Mouse (Mus musculus) lung, postnatal 36 days (tissue): Measurements from ENCODE around the gene Disp1.
A peak's percentile ranks its signal among the peaks of the same experiment; 100 is the strongest.

Source experiments
- DNase-seq: peaks from one replicate; pipeline ENCODE4 v3.0.0; 2022; ENCODE audit warnings: mixed read lengths

The Disp1 gene

DNA sequence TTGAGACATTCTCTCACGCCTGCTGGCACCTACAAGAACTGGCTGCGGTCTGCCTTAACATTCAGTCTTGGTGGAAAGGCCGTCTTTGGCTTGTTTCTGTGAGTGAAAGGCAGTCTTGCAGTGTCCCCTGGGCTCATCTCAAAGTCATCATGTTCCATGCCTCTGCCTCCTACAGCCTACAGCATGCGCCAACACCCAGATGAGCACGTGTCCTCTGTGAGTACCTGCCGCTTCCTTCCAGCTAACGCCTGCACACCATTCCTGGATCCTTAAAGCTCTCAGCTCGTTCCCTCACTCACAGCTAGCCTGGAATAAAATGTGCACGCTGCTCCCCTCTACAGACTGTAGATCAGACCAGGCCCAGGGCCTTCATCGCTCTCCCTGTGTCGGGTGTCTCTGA lies 60.3 kb downstream of the Disp1 start:
- DNase-seq: no peak

- DNase-seq: no peak
Observed at GRCm38 (mm10) chr1:183160188-183160587, 61.1 kb downstream of the Disp1 start.

- no peak for DNase-seq
Observed at GRCm38 (mm10) chr1:183159183-183159582, 62.1 kb downstream of the Disp1 start.

GRCm38 (mm10) chr1:183155600-183155999 lies 65.7 kb downstream of the Disp1 start:
- peak; percentile 37 for DNase-seq

GRCm38 (mm10) chr1:183154296-183155204 lies 66.8 kb downstream of the Disp1 start:
- no peak for DNase-seq

GRCm38 (mm10) chr1:183153354-183153753 lies 68.0 kb downstream of the Disp1 start:
- no peak for DNase-seq

- no peak for DNase-seq
Observed at GRCm38 (mm10) chr1:183151510-183152319, 69.6 kb downstream of the Disp1 start.

- DNase-seq: no peak
Observed at GRCm38 (mm10) chr1:183150379-183150840, 70.9 kb downstream of the Disp1 start.

DNA sequence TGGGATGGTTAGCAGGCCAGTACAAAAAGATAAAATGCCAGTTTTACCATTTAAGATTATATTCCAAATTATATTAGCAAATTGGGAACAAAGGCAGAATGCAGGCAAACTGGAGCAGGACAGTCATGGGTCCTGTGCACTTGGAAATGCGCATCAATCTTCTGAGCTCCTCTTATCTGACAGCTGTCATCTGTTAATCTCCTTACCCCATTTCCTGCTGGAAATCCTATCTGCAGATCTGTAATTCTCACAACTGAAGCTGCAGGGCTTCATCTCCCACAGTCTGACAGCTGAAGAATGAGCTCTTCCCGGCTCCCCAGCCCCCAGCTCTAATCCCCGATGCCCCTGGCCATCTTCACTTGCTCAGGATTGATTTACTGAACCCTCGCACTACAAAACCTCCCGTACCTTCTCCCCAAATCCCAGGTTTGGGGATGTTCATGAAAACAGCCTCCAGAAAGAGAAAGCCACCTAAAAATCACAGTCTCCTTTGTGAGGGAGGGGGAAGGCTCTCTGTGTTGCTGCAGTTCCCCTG lies 71.7 kb downstream of the Disp1 start:
- DNase-seq: no peak

DNA sequence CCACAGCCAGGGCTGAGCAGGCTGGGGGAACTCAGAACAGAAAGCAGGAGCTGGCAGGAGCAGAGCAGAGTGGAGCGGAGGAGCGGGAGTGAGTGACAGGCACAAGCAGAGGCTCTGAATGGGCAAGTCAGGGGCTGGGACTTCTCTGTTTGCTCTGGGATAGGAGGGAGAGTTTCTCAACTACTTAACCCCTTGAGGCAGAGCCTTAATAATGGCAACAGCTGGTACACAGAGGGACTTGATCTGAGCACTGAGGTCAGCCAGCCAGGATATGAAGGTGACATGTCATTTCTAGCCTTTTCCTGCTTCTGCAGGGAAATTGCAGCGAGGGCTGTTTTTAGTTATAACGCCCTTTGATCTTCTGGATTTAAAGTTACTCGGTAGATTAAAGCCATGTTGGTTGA lies 73.9 kb downstream of the Disp1 start:
- peak; percentile 70 for DNase-seq

DNA sequence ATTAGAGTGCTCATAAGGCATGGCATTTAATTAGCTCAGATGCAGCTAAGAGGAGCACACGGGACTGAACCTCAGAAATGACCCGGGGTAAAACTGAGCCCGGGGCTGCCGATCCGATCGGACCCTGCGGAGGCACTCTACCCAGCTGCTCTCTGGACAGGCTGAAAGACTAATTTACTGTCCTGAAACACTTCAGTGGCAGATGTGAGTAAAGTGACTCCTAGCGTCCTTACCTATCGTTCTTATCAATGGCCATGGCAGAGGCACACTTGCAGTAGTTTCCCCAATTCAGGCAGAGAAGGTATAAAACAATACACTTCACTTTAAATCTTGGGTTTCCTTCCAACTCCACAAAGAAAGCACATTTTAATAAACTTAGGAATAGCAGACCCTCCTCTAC lies 74.5 kb downstream of the Disp1 start:
- DNase-seq: no peak

- no peak for DNase-seq
Observed at GRCm38 (mm10) chr1:183146102-183146735, 75.1 kb downstream of the Disp1 start.

DNA sequence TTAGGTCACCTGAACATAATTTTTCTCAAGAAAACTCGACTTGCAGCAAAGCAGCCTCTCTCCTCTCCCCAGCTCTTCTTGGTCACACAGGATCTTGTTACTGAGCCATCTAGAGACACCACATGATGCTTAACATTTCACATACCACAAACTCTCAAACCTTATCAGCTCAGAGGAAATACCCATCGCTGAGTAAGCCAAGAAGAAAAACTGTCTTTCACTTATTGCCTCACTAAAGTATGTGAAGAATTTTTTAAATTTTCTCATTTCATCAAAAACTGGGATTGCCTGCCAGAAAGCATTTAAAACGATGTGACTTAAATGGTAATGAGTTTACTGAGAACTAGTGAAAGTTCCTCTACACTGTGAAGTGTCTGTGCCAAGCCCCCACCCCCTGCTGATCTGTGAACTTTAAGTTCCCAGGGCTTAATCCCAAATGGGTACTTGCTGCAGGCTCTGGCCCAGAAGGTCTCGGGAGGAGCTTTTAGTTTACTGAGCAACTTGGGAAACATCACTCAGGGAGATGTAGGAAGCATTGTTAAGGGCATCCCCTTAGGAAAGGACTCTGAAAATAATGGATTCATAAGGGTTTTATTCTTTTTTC lies 76.6 kb downstream of the Disp1 start:
- DNase-seq: no peak

GRCm38 (mm10) chr1:183143246-183143645 lies 78.1 kb downstream of the Disp1 start:
- DNase-seq: no peak

DNA sequence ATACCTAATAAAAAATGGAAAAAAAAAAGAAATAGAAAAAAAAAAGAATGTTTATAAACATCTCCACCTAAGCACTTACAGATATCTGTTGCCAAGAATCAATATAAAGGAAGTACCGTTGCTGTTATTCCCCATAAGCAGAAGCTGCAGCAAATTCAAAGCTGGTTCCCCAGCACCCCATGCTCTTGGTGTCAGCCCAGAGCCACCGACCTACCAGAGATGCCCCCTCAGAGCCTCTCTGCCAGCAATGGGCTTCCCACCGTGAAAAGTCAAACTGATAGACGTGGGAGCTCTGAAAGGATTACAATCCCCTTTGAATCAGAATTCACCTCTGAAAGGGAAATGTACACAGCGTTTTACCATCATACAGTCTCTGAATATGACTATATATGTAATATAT lies 78.8 kb downstream of the Disp1 start:
- no peak for DNase-seq

DNA sequence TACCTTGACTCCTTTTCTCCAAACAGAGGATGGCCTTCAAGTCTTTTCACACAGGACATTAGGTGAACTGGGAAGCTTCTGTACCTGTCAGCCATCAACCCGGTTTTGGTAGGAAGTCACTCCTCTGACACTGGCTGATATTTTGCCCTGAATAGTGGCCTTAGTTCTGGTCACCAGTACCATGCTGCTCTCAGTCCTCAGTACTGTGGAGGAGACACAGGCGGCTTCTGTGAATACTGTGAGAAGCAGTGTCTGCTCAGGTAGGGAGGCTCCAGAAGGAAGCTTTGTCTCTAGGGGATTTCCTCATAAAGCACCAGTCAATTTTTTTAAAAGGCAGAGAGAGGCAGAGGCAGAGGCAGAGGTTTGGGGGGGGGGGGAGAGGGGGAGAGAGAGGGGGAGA lies 80.0 kb downstream of the Disp1 start:
- DNase-seq: no peak

DNA sequence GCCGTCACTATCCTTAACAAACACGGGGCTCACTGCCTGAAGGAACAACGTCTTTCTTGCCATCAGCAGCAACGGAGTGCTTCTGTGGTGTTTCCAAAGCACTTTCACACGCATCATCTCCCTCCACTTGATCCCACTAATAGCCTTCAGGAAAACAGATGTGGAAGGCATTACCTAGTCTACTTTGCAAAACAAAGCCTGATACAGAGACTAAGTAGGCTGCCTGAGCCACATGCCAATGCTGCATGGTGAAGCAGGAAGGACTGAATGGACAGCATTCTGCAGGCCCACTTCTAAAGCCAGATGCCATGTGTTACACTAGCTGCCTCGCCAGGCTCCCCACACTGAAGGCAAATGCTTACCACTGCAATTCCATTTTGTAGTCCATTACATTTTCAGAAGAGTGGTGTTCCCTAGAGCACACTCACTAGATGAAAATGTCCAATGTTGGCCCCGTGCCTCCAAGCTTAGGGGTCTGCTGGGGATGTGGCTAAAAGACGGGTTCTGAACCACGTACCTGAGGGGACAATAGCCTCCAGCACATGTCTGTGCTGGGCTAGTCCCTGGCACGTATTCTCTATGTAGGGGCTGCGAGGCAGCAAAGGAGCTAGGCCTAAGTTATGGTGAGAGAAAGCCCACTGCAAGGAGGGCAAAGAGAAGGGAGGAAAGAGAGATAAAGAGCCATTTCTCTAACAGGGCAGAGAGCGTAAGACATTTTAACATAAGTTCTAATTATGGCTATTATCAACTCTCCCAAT lies 80.6 kb downstream of the Disp1 start:
- no peak for DNase-seq

GRCm38 (mm10) chr1:183138088-183138487 lies 83.2 kb downstream of the Disp1 start:
- no peak for DNase-seq

DNA sequence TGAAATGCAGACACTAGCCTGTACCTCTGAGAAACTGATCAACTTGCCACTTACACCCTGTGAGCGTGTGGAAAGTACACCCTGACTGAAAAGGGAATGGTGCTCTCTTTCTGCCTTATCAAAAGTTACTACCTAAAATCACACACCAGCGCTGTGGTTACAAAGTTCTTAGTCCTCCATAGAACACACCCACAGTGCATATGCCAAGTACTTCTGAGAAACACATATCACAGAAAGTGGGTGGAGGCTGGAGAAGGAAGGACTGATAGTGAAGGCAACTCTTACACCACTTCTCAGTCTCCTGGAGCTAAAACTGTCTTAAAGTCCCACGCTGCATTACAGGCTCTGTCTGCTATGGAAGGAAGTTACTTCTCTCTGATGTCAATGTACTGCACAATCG lies 86.9 kb downstream of the Disp1 start:
- peak; percentile 48 for DNase-seq

- no peak for DNase-seq
Observed at GRCm38 (mm10) chr1:183133440-183133839, 87.9 kb downstream of the Disp1 start.

DNA sequence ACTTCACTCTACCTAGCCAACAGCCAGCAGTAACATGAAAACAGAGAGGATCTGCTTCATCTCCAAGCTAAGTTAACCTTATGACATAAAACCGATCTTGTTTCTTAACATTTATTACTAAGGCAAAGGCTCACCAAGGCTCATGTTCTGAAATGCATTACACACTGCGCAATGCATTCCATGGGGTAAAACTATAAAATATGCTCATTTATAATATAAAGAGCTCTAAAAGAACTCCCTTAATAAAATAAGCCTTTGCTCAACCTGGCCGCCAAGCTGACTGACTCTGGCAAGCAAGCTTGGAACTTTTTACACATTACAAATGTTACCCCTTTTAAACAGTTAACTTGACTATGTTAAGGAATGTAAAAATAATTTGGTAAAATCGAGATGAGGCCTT lies 94.1 kb downstream of the Disp1 start:
- no peak for DNase-seq

GRCm38 (mm10) chr1:183123725-183124124 lies 97.6 kb downstream of the Disp1 start:
- DNase-seq: no peak
